Mouse (Mus musculus): ENCODE results near the gene Rapgef3. TPM values are rescaled to one million over a fixed set of nuclear protein-coding genes. Genes with fewer than 3 reads are reported as not detected.
A peak's percentile ranks its signal among the peaks of the same experiment; 100 is the strongest.

Gene Rapgef3
- polyA plus RNA-seq, 1 experiment, result 3.1 TPM

DNA sequence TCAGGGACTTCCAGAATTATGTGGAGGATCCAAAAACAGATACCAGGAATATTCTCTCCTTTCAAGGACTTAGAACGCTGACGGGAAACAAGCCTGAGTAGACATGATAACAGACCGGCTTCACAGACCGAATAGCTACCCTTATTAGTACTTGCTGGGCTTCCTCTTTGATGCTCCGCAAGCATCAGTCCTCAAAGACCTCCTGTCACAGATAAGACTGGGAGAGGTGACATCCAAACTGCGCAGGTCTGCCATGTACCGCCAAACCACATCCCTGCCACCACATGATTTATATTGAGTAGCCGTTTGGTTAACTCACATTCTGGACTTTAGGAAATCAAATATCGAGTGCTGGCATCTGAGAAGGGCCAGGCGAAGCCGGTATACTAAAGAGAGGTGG, 51.0 kb downstream of the Rapgef3 start:
- Histone ChIP-seq H3K9ac (ENCODE audit: low read depth, poor library complexity, severe bottlenecking) (no peak overlapping the region), H3K4me1 (ENCODE audit: control insufficient read depth, insufficient read depth, low read length) (peaks cover 2% of the 10 kb centered on the region), H3K9me3 (replicated peaks; ENCODE audit: control insufficient read depth, insufficient read depth, low read length, poor library complexity, severe bottlenecking) (no peaks in the 10 kb centered on the region), H3K27me3 (ENCODE audit: control insufficient read depth, insufficient read depth, low read length, poor library complexity, severe bottlenecking) (no peaks in the 10 kb centered on the region), H3K27ac (ENCODE audit: insufficient read depth, low read length) (no peak overlapping the region), H3K36me3 (ENCODE audit: control insufficient read depth, insufficient read depth, low read length, poor library complexity, severe bottlenecking) (no peaks in the 10 kb centered on the region), H3K4me3 (ENCODE audit: low read depth, low read length) (no peak overlapping the region)
- TF ChIP-seq EP300 (IDR thresholded peaks at IDR 0.05; ENCODE audit: insufficient read depth, low read depth, low read length) (no peak), POLR2A (IDR thresholded peaks at IDR 0.05; ENCODE audit: insufficient read depth, low read length) (no peak), CTCF (IDR thresholded peaks at IDR 0.05; ENCODE audit: low read depth, low read length) (no peak)

DNA sequence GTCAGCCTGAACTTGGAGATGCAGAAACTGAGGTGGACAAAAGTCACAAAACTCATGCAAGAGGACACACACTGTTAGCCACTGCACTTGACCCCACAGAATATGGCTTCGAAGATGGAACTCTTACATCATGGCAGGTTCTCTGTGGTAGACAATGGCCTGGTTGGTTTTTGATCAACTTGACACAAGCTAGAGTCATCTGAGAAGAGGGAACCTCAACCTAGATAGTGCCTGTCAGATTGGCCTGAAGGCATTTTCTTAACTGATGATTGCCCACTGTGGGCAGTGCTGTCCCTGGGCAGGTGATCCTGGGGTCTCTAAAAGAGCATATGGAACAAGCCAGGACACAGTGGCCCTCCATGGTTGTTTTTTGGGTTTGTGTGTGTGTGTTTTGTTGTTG, 52.0 kb downstream of the Rapgef3 start:
- H3K4me3 ChIP-seq (ENCODE audit: low read depth, low read length), result no peak overlapping the region
- TF ChIP-seq EP300 (IDR thresholded peaks at IDR 0.05; ENCODE audit: insufficient read depth, low read depth, low read length) (no peak), CTCF (IDR thresholded peaks at IDR 0.05; ENCODE audit: low read depth, low read length) (no peak), POLR2A (IDR thresholded peaks at IDR 0.05; ENCODE audit: insufficient read depth, low read length) (no peak)
- H3K36me3 ChIP-seq (ENCODE audit: control insufficient read depth, insufficient read depth, low read length, poor library complexity, severe bottlenecking), result no peaks in the 10 kb centered on the region
- no peaks in the 10 kb centered on the region for H3K27me3 ChIP-seq (ENCODE audit: control insufficient read depth, insufficient read depth, low read length, poor library complexity, severe bottlenecking)
- H3K9ac ChIP-seq (ENCODE audit: low read depth, poor library complexity, severe bottlenecking), result no peak overlapping the region
- H3K9me3 ChIP-seq (replicated peaks; ENCODE audit: control insufficient read depth, insufficient read depth, low read length, poor library complexity, severe bottlenecking), result no peaks in the 10 kb centered on the region
- H3K4me1 ChIP-seq (ENCODE audit: control insufficient read depth, insufficient read depth, low read length), result peaks cover 2% of the 10 kb centered on the region
- no peak overlapping the region for H3K27ac ChIP-seq (ENCODE audit: insufficient read depth, low read length)

DNA sequence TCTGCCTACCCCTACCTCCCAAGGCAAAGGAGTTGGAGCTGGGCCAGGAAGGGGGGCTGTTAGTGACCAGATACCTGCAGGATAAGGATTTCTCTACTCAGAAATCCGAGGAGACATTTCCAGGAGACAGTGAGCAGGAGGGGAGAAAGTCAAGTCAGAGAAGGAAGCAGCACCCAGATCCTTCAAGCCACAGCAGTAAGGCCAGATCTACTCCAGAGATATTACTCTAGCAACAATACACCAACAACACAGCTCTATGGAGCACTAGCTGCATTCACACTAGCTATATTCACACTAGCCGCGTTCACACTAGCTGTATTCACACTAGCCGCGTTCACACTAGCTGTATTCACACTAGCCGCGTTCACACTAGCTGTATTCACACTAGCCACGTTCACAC, 52.7 kb downstream of the Rapgef3 start:
- H3K9ac ChIP-seq (ENCODE audit: low read depth, poor library complexity, severe bottlenecking), result no peak overlapping the region
- TF ChIP-seq EP300 (IDR thresholded peaks at IDR 0.05; ENCODE audit: insufficient read depth, low read depth, low read length), result no peak
- no peak for TF ChIP-seq CTCF (IDR thresholded peaks at IDR 0.05; ENCODE audit: low read depth, low read length)
- no peak for TF ChIP-seq POLR2A (IDR thresholded peaks at IDR 0.05; ENCODE audit: insufficient read depth, low read length)

DNA sequence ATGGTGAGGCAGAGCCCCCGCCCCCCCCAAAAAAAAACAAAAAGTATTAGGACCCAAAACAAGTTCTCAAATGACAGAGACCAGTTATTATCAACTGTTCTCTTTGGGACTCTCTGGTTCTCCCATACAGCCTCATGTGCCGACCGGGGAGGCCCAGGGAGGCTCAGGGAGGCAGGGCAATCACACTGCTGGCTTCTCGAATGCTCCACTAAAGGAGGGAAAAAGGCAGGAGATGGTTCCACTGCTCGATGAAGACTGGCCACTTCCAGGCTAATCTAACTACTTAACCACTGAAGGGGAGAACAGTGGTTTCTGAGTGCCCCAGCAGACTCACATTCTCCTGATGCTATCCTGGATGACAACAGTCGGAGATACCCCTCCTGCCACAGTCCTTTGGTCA, 55.2 kb downstream of the Rapgef3 start:
- Histone ChIP-seq H3K4me3 (ENCODE audit: low read depth, low read length) (no peak overlapping the region), H3K9me3 (replicated peaks; ENCODE audit: control insufficient read depth, insufficient read depth, low read length, poor library complexity, severe bottlenecking) (no peaks in the 10 kb centered on the region), H3K9ac (ENCODE audit: low read depth, poor library complexity, severe bottlenecking) (no peak overlapping the region), H3K4me1 (ENCODE audit: control insufficient read depth, insufficient read depth, low read length) (peaks cover 2% of the 10 kb centered on the region), H3K27ac (ENCODE audit: insufficient read depth, low read length) (no peak overlapping the region), H3K27me3 (ENCODE audit: control insufficient read depth, insufficient read depth, low read length, poor library complexity, severe bottlenecking) (no peaks in the 10 kb centered on the region), H3K36me3 (ENCODE audit: control insufficient read depth, insufficient read depth, low read length, poor library complexity, severe bottlenecking) (no peaks in the 10 kb centered on the region)
- no peak for TF ChIP-seq POLR2A (IDR thresholded peaks at IDR 0.05; ENCODE audit: insufficient read depth, low read length)
- TF ChIP-seq CTCF (IDR thresholded peaks at IDR 0.05; ENCODE audit: low read depth, low read length), result no peak
- TF ChIP-seq EP300 (IDR thresholded peaks at IDR 0.05; ENCODE audit: insufficient read depth, low read depth, low read length), result no peak

More for the DNA sequence above, 52.7 kb downstream of the Rapgef3 start:
- H3K4me1 ChIP-seq (ENCODE audit: control insufficient read depth, insufficient read depth, low read length), result peaks cover 2% of the 10 kb centered on the region
- no peak overlapping the region for H3K27ac ChIP-seq (ENCODE audit: insufficient read depth, low read length)
- no peaks in the 10 kb centered on the region for H3K36me3 ChIP-seq (ENCODE audit: control insufficient read depth, insufficient read depth, low read length, poor library complexity, severe bottlenecking)
- no peaks in the 10 kb centered on the region for H3K9me3 ChIP-seq (replicated peaks; ENCODE audit: control insufficient read depth, insufficient read depth, low read length, poor library complexity, severe bottlenecking)
- H3K4me3 ChIP-seq (ENCODE audit: low read depth, low read length), result no peak overlapping the region
- H3K27me3 ChIP-seq (ENCODE audit: control insufficient read depth, insufficient read depth, low read length, poor library complexity, severe bottlenecking), result no peaks in the 10 kb centered on the region

DNA sequence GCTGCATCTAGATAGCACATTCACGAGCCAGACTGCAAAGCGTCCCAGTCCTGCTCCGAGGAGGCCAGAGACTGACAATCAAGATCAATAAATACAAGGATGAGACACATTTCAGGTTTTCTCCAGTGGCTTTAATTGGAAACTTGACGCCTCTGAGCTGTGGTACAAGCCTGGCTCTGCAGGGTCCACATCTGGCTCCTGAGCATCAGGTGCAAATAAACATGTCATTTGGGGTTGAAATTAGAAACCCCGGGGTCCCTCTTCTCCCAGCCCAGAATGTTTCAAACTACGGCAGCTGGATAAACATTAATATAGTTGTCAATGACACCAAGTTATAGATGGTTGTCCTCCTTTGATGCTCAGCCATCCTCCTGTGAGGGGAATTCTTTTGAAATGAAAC, 56.9 kb downstream of the Rapgef3 start:
- Histone ChIP-seq H3K27ac (ENCODE audit: insufficient read depth, low read length) (no peak overlapping the region), H3K27me3 (ENCODE audit: control insufficient read depth, insufficient read depth, low read length, poor library complexity, severe bottlenecking) (no peaks in the 10 kb centered on the region), H3K36me3 (ENCODE audit: control insufficient read depth, insufficient read depth, low read length, poor library complexity, severe bottlenecking) (no peaks in the 10 kb centered on the region), H3K9me3 (replicated peaks; ENCODE audit: control insufficient read depth, insufficient read depth, low read length, poor library complexity, severe bottlenecking) (no peaks in the 10 kb centered on the region), H3K4me3 (ENCODE audit: low read depth, low read length) (no peak overlapping the region), H3K4me1 (ENCODE audit: control insufficient read depth, insufficient read depth, low read length) (peaks cover 2% of the 10 kb centered on the region), H3K9ac (ENCODE audit: low read depth, poor library complexity, severe bottlenecking) (no peak overlapping the region)
- no peak for TF ChIP-seq EP300 (IDR thresholded peaks at IDR 0.05; ENCODE audit: insufficient read depth, low read depth, low read length)

DNA sequence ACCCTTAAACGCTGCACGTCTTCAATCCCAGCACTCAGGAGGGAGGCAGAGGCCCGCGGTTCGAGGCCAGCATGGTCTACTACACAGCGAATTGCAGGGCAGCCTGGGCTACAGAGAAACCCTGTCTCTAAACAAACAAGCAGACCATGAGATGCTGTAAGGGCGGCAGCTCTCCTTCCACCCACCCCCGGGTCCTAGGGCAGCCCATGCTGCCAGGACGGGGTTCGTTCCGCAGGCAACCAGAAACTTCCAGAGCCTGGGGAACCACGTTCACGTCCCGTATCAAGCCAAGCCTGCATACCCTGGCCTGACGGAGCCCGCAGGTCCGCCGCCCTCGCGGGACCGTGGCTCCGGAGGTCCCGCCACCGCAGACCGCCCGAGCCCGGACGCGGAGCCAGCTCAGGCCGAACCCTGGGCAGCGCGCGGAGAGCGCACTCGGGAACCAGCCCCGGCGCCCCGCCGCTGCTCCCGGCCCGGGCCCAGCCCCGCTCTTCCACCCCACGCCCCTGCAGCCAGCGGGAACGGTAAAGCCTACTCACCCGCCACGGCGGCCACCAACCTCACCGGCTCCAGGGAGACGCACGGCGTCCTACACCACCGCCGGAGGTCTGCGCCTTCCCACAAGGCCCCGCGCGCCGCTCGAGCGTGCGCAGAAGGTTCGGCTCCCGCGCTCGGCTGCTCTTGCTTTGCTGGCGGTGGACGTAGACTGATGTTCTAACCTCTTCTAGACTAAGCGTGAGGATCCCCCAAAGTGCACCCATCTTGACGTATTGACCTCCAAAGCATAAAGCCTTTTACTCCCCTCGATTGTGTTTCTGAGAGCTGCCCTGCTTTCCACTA, 62.3 kb downstream of the Rapgef3 start, which contains the start of gene Rpap3:
Rpap3 (minus strand) TSS at position 615 of the 840 bp plus-strand sequence.
- H3K9ac ChIP-seq (ENCODE audit: low read depth, poor library complexity, severe bottlenecking), result peak within 1 kb of the TSS; percentile 82
- no peaks in the 10 kb centered on the region for H3K27me3 ChIP-seq (ENCODE audit: control insufficient read depth, insufficient read depth, low read length, poor library complexity, severe bottlenecking)
- H3K36me3 ChIP-seq (ENCODE audit: control insufficient read depth, insufficient read depth, low read length, poor library complexity, severe bottlenecking), result peaks cover 5% of the 10 kb centered on the region
- no peaks in the 10 kb centered on the region for H3K4me1 ChIP-seq (ENCODE audit: control insufficient read depth, insufficient read depth, low read length)
- TF ChIP-seq POLR2A (IDR thresholded peaks at IDR 0.05; ENCODE audit: insufficient read depth, low read length) (peak; percentile 34), CTCF (IDR thresholded peaks at IDR 0.05; ENCODE audit: low read depth, low read length) (no peak)
- H3K9me3 ChIP-seq (replicated peaks; ENCODE audit: control insufficient read depth, insufficient read depth, low read length, poor library complexity, severe bottlenecking), result no peaks in the 10 kb centered on the region
- H3K4me3 ChIP-seq (ENCODE audit: low read depth, low read length), result peak within 1 kb of the TSS; percentile 91
- no peak within 1 kb of the TSS for H3K27ac ChIP-seq (ENCODE audit: insufficient read depth, low read length)
